8 mouse cellular contexts compared by ENCODE assay signal in genomic region chr7:144931778-144932177, GRCm38 (mm10). TPM values are rescaled to one million over a fixed set of nuclear protein-coding genes. Genes with fewer than 3 reads are reported as not detected.
DNase-seq lines count a peak whose midpoint lies in the region; ATAC-seq and TF ChIP-seq lines count a peak whose summit lies in the region.

No protein-coding gene starts in this region.

- no peak for TF ChIP-seq EP300 in CH12.LX (IDR thresholded peaks at IDR 0.05; ENCODE audit: low read length)

- H3K9ac ChIP-seq in intestine, embryonic 14.5 days (ENCODE audit: low read length): no peak overlapping the region
- H3K9ac ChIP-seq in intestine, embryonic 15.5 days: no peak overlapping the region
- H3K9ac ChIP-seq in CH12.LX (ENCODE audit: insufficient read depth, low read depth): no peak overlapping the region

- dilution Hi-C loops in CH12.LX (cut with MboI; ENCODE audit: extremely low pct_ligation_motif_present, extremely low pct_unique_long_range_greater_than_20kb, low sequenced_read_pairs): no loop called here

- TF ChIP-seq RAD21 in CH12.LX (IDR thresholded peaks at IDR 0.05; ENCODE audit: low read depth, low read length): peak; percentile 37

- no peak; the same call in 1 of the 2 replicates for ATAC-seq in intestine, embryonic 14.5 days (replicated peaks; ENCODE audit: low FRiP score, low TSS enrichment, low read depth)
- no peak for ATAC-seq in intestine, embryonic 15.5 days

- DNase-seq in intestine, embryonic 14.5 days (ENCODE audit: low spot score): peak; percentile 66
- DNase-seq in CH12.LX (ENCODE audit: extremely low read depth): peak; percentile 46
- peak; percentile 58 to 60 for DNase-seq in kidney, postnatal 25 days
- peak; percentile 74 for DNase-seq in thymus, postnatal 14 days
- DNase-seq in adrenal gland, adult 2 months: no peak
- DNase-seq in heart, adult 9 months (ENCODE audit: low spot score in 2 of 2): no peak

- no peaks in the 10 kb centered on the region for H3K27me3 ChIP-seq in intestine, embryonic 14.5 days (replicated peaks; ENCODE audit: control insufficient read depth, insufficient read depth, low read length)
- H3K27me3 ChIP-seq in intestine, embryonic 15.5 days (replicated peaks): no peaks in the 10 kb centered on the region
- H3K27me3 ChIP-seq in CH12.LX (replicated peaks): peaks cover 15% of the 10 kb centered on the region

- no peaks in the 10 kb centered on the region for H3K9me3 ChIP-seq in intestine, embryonic 14.5 days (ENCODE audit: control insufficient read depth, low read length)
- H3K9me3 ChIP-seq in intestine, embryonic 15.5 days: no peaks in the 10 kb centered on the region
- H3K9me3 ChIP-seq in CH12.LX (replicated peaks; ENCODE audit: low read length): no peaks in the 10 kb centered on the region

- peaks cover 38% of the 10 kb centered on the region for H3K36me3 ChIP-seq in intestine, embryonic 14.5 days (ENCODE audit: control insufficient read depth, insufficient read depth, low read length)
- H3K36me3 ChIP-seq in intestine, embryonic 15.5 days: 0 out of 2 replicates have a peak, but pooled peaks cover 5% of the 10 kb centered on the region
- peaks cover 0 to 33% of the 10 kb centered on the region in 2 experiments for H3K36me3 ChIP-seq in CH12.LX (replicated peaks in 1 of 2; ENCODE audit: control insufficient read depth in 1 of 2, insufficient read depth in 1 of 2, low read length in 1 of 2)

- no peak overlapping the region for H3K4me2 ChIP-seq in intestine, embryonic 14.5 days (ENCODE audit: low read length)
- H3K4me2 ChIP-seq in intestine, embryonic 15.5 days (replicated peaks): no peak overlapping the region
- H3K4me2 ChIP-seq in CH12.LX (ENCODE audit: insufficient read depth, low read depth, poor library complexity, severe bottlenecking): no peak overlapping the region

- H3K4me3 ChIP-seq in intestine, embryonic 14.5 days (ENCODE audit: low read depth, low read length): no peak overlapping the region
- H3K4me3 ChIP-seq in intestine, embryonic 15.5 days (replicated peaks): no peak overlapping the region
- no peak overlapping the region for H3K4me3 ChIP-seq in CH12.LX (replicated peaks in 1 of 3; ENCODE audit: low read depth in 2 of 3, low read length in 2 of 3, poor library complexity in 1 of 3)
- no peak overlapping the region for H3K4me3 ChIP-seq in bone marrow macrophage, adult 2 months (ENCODE audit: insufficient read depth, low read length)

- TF ChIP-seq CTCF in CH12.LX (conservative IDR thresholded peaks at IDR 0.05 in 1 of 2, IDR thresholded peaks at IDR 0.05 in 1 of 2; ENCODE audit: low read depth in 2 of 2, low read length in 2 of 2): peak; percentile 59 to 67
- peak; percentile 92 for TF ChIP-seq CTCF in bone marrow macrophage, adult 2 months (IDR thresholded peaks at IDR 0.05; ENCODE audit: low read depth, low read length)

- WGBS in intestine, embryonic 14.5 days: 22% methylated on average over 3 of the region's 3 CpGs
- WGBS in intestine, embryonic 15.5 days: 22% methylated on average over 3 of the region's 3 CpGs

- H3K27ac ChIP-seq in intestine, embryonic 14.5 days (ENCODE audit: low read depth): no peak overlapping the region
- no peak overlapping the region for H3K27ac ChIP-seq in intestine, embryonic 15.5 days
- no peak overlapping the region for H3K27ac ChIP-seq in CH12.LX (ENCODE audit: insufficient read depth, low read depth)
- H3K27ac ChIP-seq in bone marrow macrophage, adult 2 months (ENCODE audit: insufficient read depth, low read depth, low read length): peak overlapping the region; percentile 70; the same call in 1 of the 2 replicates

- in situ Hi-C loops in CH12.LX (cut with MboI; ENCODE audit: low pct_ligation_motif_present, low pct_unique_long_range_greater_than_20kb, low sequenced_read_pairs): no loop called here

- TF ChIP-seq POLR2A in CH12.LX (IDR thresholded peaks at IDR 0.05; ENCODE audit: low read depth, low read length): no peak
- TF ChIP-seq POLR2A in bone marrow macrophage, adult 2 months (IDR thresholded peaks at IDR 0.05; ENCODE audit: borderline replicate concordance, low read depth, low read length): no peak

- no peaks in the 10 kb centered on the region for H3K79me2 ChIP-seq in CH12.LX (replicated peaks; ENCODE audit: control insufficient read depth, extremely low read depth, insufficient read depth, poor library complexity, severe bottlenecking)

- no peaks in the 10 kb centered on the region for H3K4me1 ChIP-seq in intestine, embryonic 14.5 days (replicated peaks; ENCODE audit: control insufficient read depth, insufficient read depth, low read length)
- H3K4me1 ChIP-seq in intestine, embryonic 15.5 days (replicated peaks): 0 out of 2 replicates have a peak, but pooled peaks cover 4% of the 10 kb centered on the region
- peaks cover 2 to 14% of the 10 kb centered on the region in 2 experiments; a peak in 3 of 4 replicates for H3K4me1 ChIP-seq in CH12.LX (ENCODE audit: control insufficient read depth in 1 of 2, insufficient read depth in 2 of 2)
- H3K4me1 ChIP-seq in bone marrow macrophage, adult 2 months (ENCODE audit: control insufficient read depth, insufficient read depth, low read length): peaks cover 31% of the 10 kb centered on the region

TF ChIP-seq in CH12.LX, 34 proteins besides CTCF, POLR2A, EP300 and RAD21:
- TF ChIP-seq GABPA (IDR thresholded peaks at IDR 0.05; ENCODE audit: insufficient replicate concordance, low read depth, low read length) (no peak), ZNF384 (IDR thresholded peaks at IDR 0.05; ENCODE audit: low read depth, low read length) (no peak), RCOR1 (conservative IDR thresholded peaks at IDR 0.05; ENCODE audit: low read depth, low read length) (no peak), SMC3 (IDR thresholded peaks at IDR 0.05; ENCODE audit: low read depth, low read length) (peak; percentile 23; the same call in 1 of the 2 replicates)

RNA-seq across cellular contexts. Expression of gene Ccnd1, which starts 7.9 kb away (rescaled TPM):
- 83.8 and 94.8 TPM in 2 replicates for polyA plus RNA-seq in intestine, embryonic 14.5 days (2014; fragmentation: Nextera tagmentation; extraction: Ambion mirVana)
- 66.8 and 77.9 TPM in 2 replicates for polyA plus RNA-seq in intestine, embryonic 15.5 days (2015; fragmentation: Nextera tagmentation; extraction: Ambion mirVana)
- 0.13 and 0.34 TPM in 2 replicates for total RNA-seq in CH12.LX (2012; rRNA removed)
- 0.08 TPM in 1 of 2 replicates, not detected in the other for total RNA-seq in CH12.LX (2014; rRNA removed)
- polyA plus RNA-seq in CH12.LX (2012; ENCODE audit: insufficient read length, low read depth): 0.11 and 0.16 TPM in 2 replicates
- polyA plus RNA-seq in bone marrow macrophage, adult 2 months (2012; ENCODE audit: insufficient read depth, insufficient read length, missing spikeins): 31.4 and 31.9 TPM in 2 replicates
- total RNA-seq in adrenal gland, adult 2 months (2021): 100 to 1,000 TPM; 105 to 244 TPM
- polyA plus RNA-seq in adrenal gland, adult 2 months (2012; rRNA removed): 115 and 133 TPM in 2 replicates

RNA-seq across cellular contexts. Expression of gene LTO1, which starts 16.9 kb away (rescaled TPM):
- polyA plus RNA-seq in intestine, embryonic 14.5 days (2014; fragmentation: Nextera tagmentation; extraction: Ambion mirVana): 19.0 and 19.1 TPM in 2 replicates
- polyA plus RNA-seq in intestine, embryonic 15.5 days (2015; fragmentation: Nextera tagmentation; extraction: Ambion mirVana): 24.1 and 25.2 TPM in 2 replicates
- total RNA-seq in CH12.LX (2012; rRNA removed): 10.2 and 10.7 TPM in 2 replicates
- total RNA-seq in CH12.LX (2014; rRNA removed): 3.9 and 4.0 TPM in 2 replicates
- 8.5 and 14.3 TPM in 2 replicates for polyA plus RNA-seq in CH12.LX (2012; ENCODE audit: insufficient read length, low read depth)
- 21.5 and 30.3 TPM in 2 replicates for polyA plus RNA-seq in bone marrow macrophage, adult 2 months (2012; ENCODE audit: insufficient read depth, insufficient read length, missing spikeins)
- total RNA-seq in adrenal gland, adult 2 months (2021): 10 to 100 TPM; 20.5 to 27.0 TPM
- 7.8 and 9.5 TPM in 2 replicates for polyA plus RNA-seq in adrenal gland, adult 2 months (2012; rRNA removed)

RNA-seq across cellular contexts. Expression of gene Fgf15, which starts 35.4 kb away (rescaled TPM):
- not detected in 2 replicates for polyA plus RNA-seq in intestine, embryonic 14.5 days (2014; fragmentation: Nextera tagmentation; extraction: Ambion mirVana)
- 0.23 TPM in 1 of 2 replicates, not detected in the other for polyA plus RNA-seq in intestine, embryonic 15.5 days (2015; fragmentation: Nextera tagmentation; extraction: Ambion mirVana)
- total RNA-seq in CH12.LX (2012; rRNA removed) (not detected in 2 replicates), CH12.LX (2014; rRNA removed) (not detected in 2 replicates)
- polyA plus RNA-seq in CH12.LX (2012; ENCODE audit: insufficient read length, low read depth): not detected in 2 replicates
- not detected in 2 replicates for polyA plus RNA-seq in bone marrow macrophage, adult 2 months (2012; ENCODE audit: insufficient read depth, insufficient read length, missing spikeins)
- under 1 TPM in 1 of 2 experiments, not detected in 1; 0.14 TPM for total RNA-seq in adrenal gland, adult 2 months (2021)
- polyA plus RNA-seq in adrenal gland, adult 2 months (2012; rRNA removed): 0.07 TPM in 1 of 2 replicates, not detected in the other

Comparison
In these comparisons a context has a peak if more than half of its experiments do, and no peak if none do; other contexts are left out.
1. DNase-seq: peak in intestine, embryonic 14.5 days (single experiment), CH12.LX (single experiment), kidney, postnatal 25 days (2 of 2) and thymus, postnatal 14 days (single experiment); none in adrenal gland, adult 2 months (single experiment) and heart, adult 9 months (0 of 2).
2. RNA of gene Ccnd1, which starts 7.9 kb away (polyA plus RNA-seq): 115 to 133 TPM in adrenal gland, adult 2 months, 83.8 to 94.8 TPM in intestine, embryonic 14.5 days, 66.8 to 77.9 TPM in intestine, embryonic 15.5 days and 31.4 to 31.9 TPM in bone marrow macrophage, adult 2 months; 0.11 to 0.16 TPM in CH12.LX; every median in the first group is over 10 times any median in the second.